Mouse (Mus musculus): ENCODE measurements around the gene Tmem186. TPM values are rescaled to one million over a fixed set of nuclear protein-coding genes. Genes with fewer than 3 reads are reported as not detected.
A peak's percentile ranks its signal among the peaks of the same experiment; 100 is the strongest.

Tmem186 gene
- polyA plus RNA-seq, 1 experiment from 2014 or later = 13.8 TPM

- Histone ChIP-seq H3K36me3 (ENCODE audit: insufficient read depth, low read length) (0 out of 2 replicates have a peak, but pooled peaks cover 3% of the 10 kb centered on the region), H3K4me3 (replicated peaks; ENCODE audit: low read depth, low read length) (no peak overlapping the region), H3K27me3 (ENCODE audit: insufficient read depth, low read length) (no peaks in the 10 kb centered on the region), H3K9me3 (replicated peaks; ENCODE audit: low read length) (no peaks in the 10 kb centered on the region), H3K4me2 (ENCODE audit: low read length) (no peak overlapping the region), H3K4me1 (replicated peaks; ENCODE audit: insufficient read depth, low read length) (0 out of 2 replicates have a peak, but pooled peaks cover 4% of the 10 kb centered on the region), H3K27ac (no peak overlapping the region), H3K9ac (ENCODE audit: low read depth, low read length) (no peak overlapping the region)
- ATAC-seq (replicated peaks; ENCODE audit: low FRiP score, low read depth) (no peak), DNase-seq (ENCODE audit: low spot score) (peak; percentile 14)
- TF ChIP-seq CTCF (IDR thresholded peaks at IDR 0.05; ENCODE audit: low read depth) = no peak
- WGBS = 67% methylated on average over 16 of the region's 16 CpGs
Observed at GRCm38 (mm10) chr16:8620315-8621115, 17.0 kb downstream of the Tmem186 start.

GRCm38 (mm10) chr16:8619659-8620314, 17.7 kb downstream of the Tmem186 start:
- DNase-seq (ENCODE audit: low spot score) = peak; percentile 61
- H3K36me3 ChIP-seq (ENCODE audit: insufficient read depth, low read length) = 0 out of 2 replicates have a peak, but pooled peaks cover 3% of the 10 kb centered on the region
- no peak overlapping the region for H3K4me2 ChIP-seq (ENCODE audit: low read length)
- WGBS = 19% methylated on average over 10 of the region's 10 CpGs
- no peak overlapping the region for H3K4me3 ChIP-seq (replicated peaks; ENCODE audit: low read depth, low read length)
- TF ChIP-seq CTCF (IDR thresholded peaks at IDR 0.05; ENCODE audit: low read depth) = no peak
- no peaks in the 10 kb centered on the region for H3K27me3 ChIP-seq (ENCODE audit: insufficient read depth, low read length)
- H3K9ac ChIP-seq (ENCODE audit: low read depth, low read length) = no peak overlapping the region
- no peaks in the 10 kb centered on the region for H3K9me3 ChIP-seq (replicated peaks; ENCODE audit: low read length)
- 0 out of 2 replicates have a peak, but pooled peaks cover 4% of the 10 kb centered on the region for H3K4me1 ChIP-seq (replicated peaks; ENCODE audit: insufficient read depth, low read length)
- H3K27ac ChIP-seq = no peak overlapping the region
- no peak for ATAC-seq (replicated peaks; ENCODE audit: low FRiP score, low read depth)

DNA sequence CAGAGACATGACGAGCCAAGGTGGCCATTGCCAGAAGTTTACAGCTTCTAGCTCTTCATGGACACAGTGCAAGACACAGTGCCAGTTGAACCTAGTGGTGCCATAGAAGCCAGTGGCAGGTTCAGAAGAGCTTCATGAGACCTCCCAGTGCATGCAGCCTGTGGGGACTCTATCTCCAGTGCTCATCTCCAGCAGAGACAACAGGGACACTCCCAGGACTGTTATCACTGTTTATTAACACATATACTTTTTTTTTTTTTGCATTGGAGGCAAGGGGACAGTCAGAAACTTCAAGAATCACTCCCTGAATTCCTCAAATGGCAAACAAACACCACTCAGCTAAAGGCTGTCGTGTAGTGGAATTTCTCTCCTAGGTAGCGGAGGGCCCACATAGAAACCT, 24.1 kb downstream of the Tmem186 start:
- no peak for DNase-seq (ENCODE audit: low spot score)
- peaks cover 11% of the 10 kb centered on the region; the same call in 1 of the 2 replicates for H3K36me3 ChIP-seq (ENCODE audit: insufficient read depth, low read length)
- H3K27me3 ChIP-seq (ENCODE audit: insufficient read depth, low read length) = no peaks in the 10 kb centered on the region
- TF ChIP-seq CTCF (IDR thresholded peaks at IDR 0.05; ENCODE audit: low read depth) = no peak
- no peak overlapping the region for H3K9ac ChIP-seq (ENCODE audit: low read depth, low read length)
- no peak overlapping the region for H3K27ac ChIP-seq
- H3K9me3 ChIP-seq (replicated peaks; ENCODE audit: low read length) = no peaks in the 10 kb centered on the region
- no peak overlapping the region for H3K4me3 ChIP-seq (replicated peaks; ENCODE audit: low read depth, low read length)
- no peaks in the 10 kb centered on the region for H3K4me1 ChIP-seq (replicated peaks; ENCODE audit: insufficient read depth, low read length)
- no peak for ATAC-seq (replicated peaks; ENCODE audit: low FRiP score, low read depth)
- H3K4me2 ChIP-seq (ENCODE audit: low read length) = no peak overlapping the region
- whole genome bisulfite sequencing = 82% methylated on average over 3 of the region's 3 CpGs

- Histone ChIP-seq H3K4me3 (replicated peaks; ENCODE audit: low read depth, low read length) (no peak overlapping the region), H3K27me3 (ENCODE audit: insufficient read depth, low read length) (no peaks in the 10 kb centered on the region), H3K27ac (no peak overlapping the region), H3K4me1 (replicated peaks; ENCODE audit: insufficient read depth, low read length) (no peaks in the 10 kb centered on the region), H3K9ac (ENCODE audit: low read depth, low read length) (no peak overlapping the region), H3K9me3 (replicated peaks; ENCODE audit: low read length) (no peaks in the 10 kb centered on the region), H3K4me2 (ENCODE audit: low read length) (no peak overlapping the region), H3K36me3 (ENCODE audit: insufficient read depth, low read length) (peaks cover 11% of the 10 kb centered on the region; the same call in 1 of the 2 replicates)
- DNase-seq (ENCODE audit: low spot score) (no peak), ATAC-seq (replicated peaks; ENCODE audit: low FRiP score, low read depth) (no peak)
- WGBS = 86% methylated on average over 4 of the region's 4 CpGs
- no peak for TF ChIP-seq CTCF (IDR thresholded peaks at IDR 0.05; ENCODE audit: low read depth)
Observed at GRCm38 (mm10) chr16:8613039-8613438, 24.5 kb downstream of the Tmem186 start.

DNA sequence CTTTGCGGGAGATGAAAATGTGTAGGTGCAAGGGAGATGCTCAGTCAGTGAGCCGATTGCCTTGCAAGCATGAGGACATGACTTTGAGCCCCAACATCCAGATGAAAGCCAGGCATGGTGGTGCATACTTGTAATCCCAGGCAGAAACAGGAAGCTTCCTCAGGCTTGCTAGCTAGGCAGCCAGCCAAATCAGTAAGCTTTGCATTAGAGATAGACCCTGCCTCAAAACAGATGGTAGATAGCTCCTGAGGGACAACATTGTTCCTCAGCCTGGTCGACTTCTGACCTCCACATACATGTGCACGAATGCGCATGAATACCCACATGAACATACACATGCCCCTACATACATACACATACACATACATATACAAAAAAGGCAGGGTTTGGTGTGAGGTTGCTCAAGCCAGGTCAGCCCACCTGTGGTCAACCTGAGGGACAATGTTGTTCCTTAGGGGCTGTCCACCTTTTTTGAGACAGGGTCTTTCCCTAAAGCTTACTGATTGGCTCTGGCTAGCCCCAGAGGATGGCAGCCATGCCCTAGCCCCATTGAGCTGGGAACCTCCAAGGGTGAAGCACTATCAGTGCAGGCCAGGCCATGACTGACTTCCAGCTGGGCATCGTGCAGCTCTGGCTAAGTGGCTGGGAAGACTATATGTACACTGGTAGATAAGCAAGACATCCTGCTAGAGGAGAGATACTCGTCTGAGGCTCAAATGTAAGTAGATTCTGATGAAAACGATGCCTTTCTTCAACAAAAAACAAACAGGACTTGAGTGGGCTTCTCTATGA, 25.1 kb downstream of the Tmem186 start:
- no peak overlapping the region for H3K9ac ChIP-seq (ENCODE audit: low read depth, low read length)
- H3K27ac ChIP-seq = no peak overlapping the region
- no peaks in the 10 kb centered on the region for H3K4me1 ChIP-seq (replicated peaks; ENCODE audit: insufficient read depth, low read length)
- no peaks in the 10 kb centered on the region for H3K27me3 ChIP-seq (ENCODE audit: insufficient read depth, low read length)
- 91% methylated on average over 8 of the region's 8 CpGs for WGBS
- DNase-seq (ENCODE audit: low spot score) (no peak), ATAC-seq (replicated peaks; ENCODE audit: low FRiP score, low read depth) (no peak)
- no peak overlapping the region for H3K4me2 ChIP-seq (ENCODE audit: low read length)
- H3K4me3 ChIP-seq (replicated peaks; ENCODE audit: low read depth, low read length) = no peak overlapping the region
- H3K36me3 ChIP-seq (ENCODE audit: insufficient read depth, low read length) = peaks cover 11% of the 10 kb centered on the region; the same call in 1 of the 2 replicates
- no peak for TF ChIP-seq CTCF (IDR thresholded peaks at IDR 0.05; ENCODE audit: low read depth)
- no peaks in the 10 kb centered on the region for H3K9me3 ChIP-seq (replicated peaks; ENCODE audit: low read length)

DNA sequence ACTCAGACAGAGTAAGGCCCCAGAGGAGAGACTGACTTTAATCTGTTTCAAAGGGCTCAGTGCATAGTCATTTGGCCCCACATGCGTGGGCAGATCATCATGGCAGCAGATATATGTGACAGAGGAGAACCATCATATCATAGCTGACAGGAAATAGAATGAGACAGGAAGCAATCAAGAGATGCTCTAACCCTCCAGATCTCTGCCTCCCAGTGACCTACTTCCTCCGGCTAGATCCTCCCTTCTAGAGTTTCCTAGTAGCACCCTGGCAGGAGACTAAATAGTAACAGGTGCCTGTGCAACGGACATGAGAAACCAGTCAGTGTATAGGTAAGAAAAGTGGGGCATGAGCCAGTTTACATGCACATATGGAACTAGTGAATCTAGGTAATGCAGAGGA, 27.1 kb downstream of the Tmem186 start:
- Histone ChIP-seq H3K9me3 (replicated peaks; ENCODE audit: low read length) (no peaks in the 10 kb centered on the region), H3K27ac (no peak overlapping the region), H3K4me1 (replicated peaks; ENCODE audit: insufficient read depth, low read length) (no peaks in the 10 kb centered on the region), H3K4me2 (ENCODE audit: low read length) (no peak overlapping the region), H3K36me3 (ENCODE audit: insufficient read depth, low read length) (peaks cover 11% of the 10 kb centered on the region; the same call in 1 of the 2 replicates), H3K4me3 (replicated peaks; ENCODE audit: low read depth, low read length) (no peak overlapping the region), H3K27me3 (ENCODE audit: insufficient read depth, low read length) (no peaks in the 10 kb centered on the region), H3K9ac (ENCODE audit: low read depth, low read length) (no peak overlapping the region)
- no peak for TF ChIP-seq CTCF (IDR thresholded peaks at IDR 0.05; ENCODE audit: low read depth)
- ATAC-seq (replicated peaks; ENCODE audit: low FRiP score, low read depth) (no peak), DNase-seq (ENCODE audit: low spot score) (no peak)
- 58% methylated on average over 3 of the region's 3 CpGs for WGBS

All from kidney, postnatal 0 days (tissue).